Mouse (Mus musculus) mesoderm, embryonic 11.5 days (tissue): ENCODE data around the gene Col23a1.
A peak's percentile ranks its signal among the peaks of the same experiment; 100 is the strongest.
"Not testable (repeated sequence)": the region's sequence is repeated elsewhere in the genome, so short reads cannot be mapped to it uniquely, and the experiment has no call there.

Experiments used
- DNase-seq: peaks from one replicate; pipeline ENCODE4 v3.0.0-alpha.2; 2012; ENCODE audit warnings: low read depth, low spot score

Col23a1 gene

GRCm38 (mm10) chr11:51328387-51328942 lies 38.7 kb downstream of the Col23a1 start:
- DNase-seq, result no peak

GRCm38 (mm10) chr11:51329837-51330714 lies 40.4 kb downstream of the Col23a1 start:
- no peak for DNase-seq

DNA sequence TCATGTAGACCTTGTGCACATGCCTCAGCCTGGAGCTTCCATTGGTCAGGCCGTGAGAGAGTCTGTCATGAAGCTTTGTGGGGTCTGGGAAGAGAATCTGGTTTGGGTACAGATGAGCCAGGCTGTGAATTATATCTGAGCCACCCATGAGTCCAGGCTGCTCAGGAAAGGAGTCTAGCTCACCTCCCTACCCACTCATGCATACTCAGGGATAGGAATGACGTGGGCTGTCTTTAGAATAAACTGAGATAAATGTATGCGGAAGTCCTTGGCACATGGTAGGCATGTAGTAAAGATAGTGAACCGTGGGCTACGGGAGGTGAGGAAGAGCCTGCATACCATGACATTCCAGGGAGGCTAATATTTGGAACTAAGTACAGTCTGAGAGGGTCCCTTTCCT lies 44.3 kb downstream of the Col23a1 start:
- no peak for DNase-seq

DNA sequence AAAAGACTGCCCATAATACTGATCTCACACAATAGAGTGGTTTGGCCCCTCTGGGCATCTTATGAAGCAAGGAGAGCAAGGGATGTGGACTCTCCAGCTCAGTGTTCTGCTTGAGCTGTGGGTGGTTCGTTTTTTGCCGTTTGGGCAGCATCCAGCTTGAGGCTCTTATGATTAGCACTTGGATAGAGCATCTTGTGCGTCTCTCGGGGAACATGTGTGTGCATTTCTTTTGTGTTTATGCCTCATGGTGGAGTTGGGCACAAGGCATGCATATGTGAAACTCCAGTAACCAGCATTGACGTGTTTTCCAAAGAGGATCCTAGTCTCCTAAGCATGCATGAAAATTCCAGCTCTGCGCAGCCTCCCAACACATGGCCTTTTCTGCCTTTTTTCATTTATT lies 47.9 kb downstream of the Col23a1 start:
- DNase-seq, result no peak

- DNase-seq, result no peak
These were observed 48.7 kb downstream of the Col23a1 start for GRCm38 (mm10) chr11:51338416-51338815.

DNA sequence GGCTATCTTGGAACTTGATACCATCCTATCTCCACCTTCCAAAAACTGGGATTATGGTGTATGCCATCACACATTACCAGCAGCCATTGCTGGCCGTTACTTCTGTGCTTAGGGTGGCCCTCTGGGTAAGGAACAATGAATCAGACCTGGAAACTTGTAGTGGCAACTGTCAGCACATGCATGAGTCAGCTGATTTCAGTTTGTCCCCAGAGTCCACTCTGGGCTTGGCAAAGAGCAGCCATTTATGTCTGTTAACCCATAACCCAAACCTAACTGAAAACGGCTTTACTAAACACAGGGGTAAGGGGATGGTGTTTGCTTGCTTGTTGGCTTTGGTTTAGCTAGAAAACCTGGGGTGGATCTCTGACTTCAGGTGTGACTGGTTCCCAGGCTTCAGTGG lies 51.4 kb downstream of the Col23a1 start:
- DNase-seq, result no peak

DNA sequence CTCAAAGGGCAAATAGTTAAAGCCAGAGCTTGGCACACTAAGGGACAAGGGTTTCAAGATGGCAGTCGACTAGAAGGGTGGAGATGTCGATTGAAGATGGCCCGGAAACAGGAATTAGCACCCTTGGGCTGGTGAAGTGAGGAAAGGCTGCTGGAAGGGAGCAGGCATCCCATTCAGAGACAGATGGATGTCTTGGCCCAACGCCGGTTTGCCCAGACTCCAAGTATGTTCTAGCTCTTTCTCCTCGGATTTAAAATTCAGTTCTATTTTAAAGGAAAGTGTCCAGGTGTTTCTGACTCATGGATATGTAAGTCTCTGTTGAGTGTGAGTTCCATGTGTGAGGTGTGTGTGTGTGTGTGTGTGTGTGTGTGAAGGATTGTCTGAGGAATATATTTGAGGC lies 53.1 kb downstream of the Col23a1 start:
- no peak for DNase-seq

GRCm38 (mm10) chr11:51343312-51343711 lies 53.6 kb downstream of the Col23a1 start:
- DNase-seq, result no peak

DNA sequence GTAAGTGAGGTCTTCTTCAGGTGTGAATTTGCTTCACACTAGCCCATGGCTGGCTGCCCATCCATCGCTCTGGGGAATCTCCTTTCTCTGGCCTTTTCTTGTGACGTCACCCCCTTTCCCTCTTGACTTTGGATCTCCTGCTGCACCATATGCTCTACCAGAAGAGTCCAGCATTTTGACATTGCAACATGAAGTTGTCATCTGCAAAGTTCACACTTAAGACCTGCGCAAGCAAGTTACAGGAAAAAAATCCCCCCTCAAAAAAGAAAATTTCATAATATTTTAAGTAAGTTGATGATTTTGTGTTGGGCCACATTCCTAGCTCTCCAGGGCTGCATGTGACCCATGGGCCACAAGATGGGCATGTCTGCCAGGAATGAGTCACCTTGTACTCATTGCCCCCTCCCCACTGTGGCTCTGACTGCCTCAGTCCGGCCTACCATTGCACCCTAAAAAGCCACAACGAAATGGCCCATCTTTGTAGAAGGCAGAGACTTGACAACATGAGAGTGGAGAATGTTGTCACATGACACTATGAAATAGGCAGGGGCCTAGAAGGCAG lies 54.1 kb downstream of the Col23a1 start:
- no peak for DNase-seq

GRCm38 (mm10) chr11:51345481-51346465 lies 56.1 kb downstream of the Col23a1 start:
- no peak for DNase-seq

GRCm38 (mm10) chr11:51347756-51348155 lies 58.0 kb downstream of the Col23a1 start:
- no peak for DNase-seq

DNA sequence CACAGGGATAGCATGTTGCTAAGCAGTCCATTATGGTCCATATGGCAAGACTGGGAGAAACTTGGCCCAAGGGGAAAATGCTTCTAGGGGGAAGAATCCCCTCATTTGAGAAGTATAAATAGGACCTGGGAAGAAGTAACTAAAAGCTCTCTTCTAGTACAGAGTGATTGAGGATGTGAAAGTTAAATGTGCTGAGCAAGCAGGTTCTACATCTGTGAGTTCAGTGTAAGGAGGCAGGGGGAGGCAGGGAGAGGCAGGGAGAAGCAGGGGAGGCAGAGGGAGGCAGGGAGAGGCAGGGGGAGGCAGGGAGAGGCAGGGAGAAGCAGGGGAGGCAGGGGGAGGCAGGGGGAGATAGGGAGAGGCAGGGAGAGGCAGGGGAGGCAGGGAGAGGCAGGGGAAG lies 59.9 kb downstream of the Col23a1 start:
- DNase-seq, result no peak

GRCm38 (mm10) chr11:51351151-51351550 lies 61.4 kb downstream of the Col23a1 start:
- DNase-seq, result no peak

DNA sequence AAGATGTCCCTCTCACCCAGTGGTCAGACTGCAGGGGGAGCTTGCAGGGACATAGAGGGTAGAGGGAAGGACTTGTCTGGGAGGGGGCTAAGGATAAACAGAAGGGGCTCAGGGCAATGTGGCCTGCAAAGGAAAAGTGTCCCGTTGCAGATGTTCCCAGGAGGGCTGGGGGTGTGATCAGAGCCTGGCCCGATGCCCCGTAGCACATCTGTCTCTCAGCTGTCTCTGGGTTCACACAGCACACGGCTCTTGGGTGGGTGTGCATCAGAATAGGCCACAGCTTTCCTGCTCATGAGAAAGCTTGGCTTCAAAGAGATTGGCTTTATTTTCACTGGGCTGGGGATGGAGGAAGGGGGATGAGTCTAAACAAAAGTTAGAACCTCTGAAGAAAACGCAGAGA lies 62.1 kb downstream of the Col23a1 start:
- peak; percentile 34 for DNase-seq

DNA sequence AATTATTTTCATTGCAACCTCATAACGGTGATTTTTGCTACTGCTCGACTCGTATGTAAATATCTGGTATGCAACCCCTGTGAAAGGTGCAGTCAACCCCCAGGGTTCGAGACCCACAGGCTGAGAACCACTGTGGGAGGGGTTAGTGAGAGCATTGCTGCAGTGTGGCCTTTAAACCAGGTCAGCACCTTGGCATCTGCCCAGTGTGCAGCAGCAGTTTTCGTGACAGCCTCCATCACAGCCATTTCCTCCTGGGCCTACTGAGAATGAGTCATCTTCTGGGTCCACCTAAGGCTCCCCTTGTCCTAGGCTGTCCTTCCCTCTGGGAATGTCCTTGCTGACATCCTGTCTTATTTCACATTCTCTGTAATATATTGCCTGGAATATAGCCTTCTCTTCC lies 64.0 kb downstream of the Col23a1 start:
- no peak for DNase-seq

- DNase-seq, result not testable (repeated sequence)
These were observed 69.3 kb downstream of the Col23a1 start for GRCm38 (mm10) chr11:51358981-51359380.

GRCm38 (mm10) chr11:51364353-51364752 lies 74.6 kb downstream of the Col23a1 start:
- DNase-seq, result no peak

- no peak for DNase-seq
These were observed 77.6 kb downstream of the Col23a1 start for GRCm38 (mm10) chr11:51367334-51367733.

DNA sequence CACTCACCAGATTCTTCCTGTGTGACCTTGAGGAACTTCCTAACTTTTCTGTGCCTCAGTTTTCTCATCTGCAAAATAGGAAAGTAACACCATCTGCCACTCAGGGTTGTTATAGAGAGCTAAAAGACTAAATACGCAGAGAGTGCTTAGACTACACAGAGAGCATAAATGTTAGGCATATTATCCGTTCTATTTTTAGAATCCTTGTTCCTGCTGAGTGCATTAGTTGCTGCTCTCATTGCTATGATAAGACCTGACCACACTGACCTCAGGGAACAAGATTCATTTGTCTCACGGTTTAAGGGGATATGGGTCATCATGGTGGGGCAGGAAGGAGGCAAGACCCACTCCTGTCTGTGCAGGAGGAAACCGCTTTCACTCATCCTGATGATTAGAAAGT lies 80.6 kb downstream of the Col23a1 start:
- DNase-seq, result no peak

GRCm38 (mm10) chr11:51371321-51371720 lies 81.6 kb downstream of the Col23a1 start:
- DNase-seq, result no peak

- no peak for DNase-seq
These were observed 82.2 kb downstream of the Col23a1 start for GRCm38 (mm10) chr11:51371926-51372325.

DNA sequence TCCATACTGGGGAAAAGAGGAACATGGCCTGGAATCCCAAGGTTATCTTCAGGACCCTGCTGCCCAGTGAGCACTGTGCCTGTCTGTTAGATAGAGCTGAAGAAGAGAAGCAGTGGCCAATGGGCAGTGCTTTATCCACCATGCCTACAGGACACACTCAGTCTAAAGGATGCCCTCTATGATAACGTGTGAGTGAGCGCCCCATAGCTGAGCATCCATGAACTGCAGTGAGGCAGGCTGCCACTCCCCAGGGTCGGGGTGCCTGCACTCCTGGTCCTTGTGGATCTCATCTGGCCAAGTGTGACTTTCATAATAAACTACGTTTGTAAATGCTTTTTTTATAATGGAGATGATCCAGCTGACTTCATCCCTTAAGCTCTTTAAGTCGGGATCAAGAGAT lies 87.5 kb downstream of the Col23a1 start:
- DNase-seq, result no peak
